Mouse (Mus musculus): ENCODE measurements at regions not wholly inside any gene's neighbourhood (a gene's known extent, or its start where the extent isn't known, plus 50 kb on each side); places are given as distances from the start of the nearest gene placed in this dataset.

- intact Hi-C loops (cut with DNase I): no loop called here
Measured at GRCm38 (mm10) chr6:36645415-36645814, 164.6 kb downstream of the Ptn start.

GRCm38 (mm10) chr6:36644880-36645279 is 165.1 kb downstream of the Ptn start:
- intact Hi-C loops (cut with DNase I): no loop called here
- no peak for DNase-seq

More at GRCm38 (mm10) chr6:36645415-36645814, 164.6 kb downstream of the Ptn start:
- DNase-seq: no peak

- intact Hi-C loops (cut with DNase I): no loop called here
- DNase-seq: no peak
Measured at GRCm38 (mm10) chr6:36637031-36637430, 173.0 kb downstream of the Ptn start.

- intact Hi-C loops (cut with DNase I): no loop called here
- DNase-seq: no peak
Measured at GRCm38 (mm10) chr6:36627648-36628047, 182.4 kb downstream of the Ptn start.

DNA sequence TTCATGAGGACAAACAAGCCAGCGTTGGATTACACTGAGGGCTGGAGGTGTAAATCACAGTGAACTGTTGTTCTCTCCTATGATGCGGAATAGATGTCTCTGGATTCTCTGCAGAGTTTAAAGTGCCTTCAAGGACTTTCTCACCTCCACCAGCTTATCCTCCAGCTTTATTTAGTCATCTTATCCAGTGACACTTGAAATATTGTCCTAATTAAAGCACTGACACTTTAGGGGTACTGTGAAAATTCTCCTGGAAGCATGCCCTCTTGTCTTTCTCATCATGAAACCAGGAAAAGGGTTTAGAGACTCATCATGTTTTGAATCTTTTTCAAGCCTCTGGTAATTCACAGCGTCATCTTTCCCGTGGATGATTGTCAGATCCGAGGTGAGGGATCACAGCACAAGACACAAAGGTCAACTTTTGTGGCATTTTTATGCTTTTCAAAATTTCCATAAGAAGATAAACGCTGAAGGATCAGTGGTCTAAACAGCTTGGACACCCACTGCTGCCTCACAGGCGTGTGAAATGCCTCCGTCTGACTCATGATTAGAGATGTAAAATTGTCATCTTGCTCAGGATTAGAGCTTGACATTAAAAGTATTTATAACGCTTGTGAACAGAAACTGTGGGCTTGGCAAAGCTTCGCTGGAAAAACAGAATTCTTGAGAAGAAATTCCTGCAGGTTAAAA is 201.6 kb downstream of the Ptn start:
- DNase-seq: peak; percentile 9 to 16
- intact Hi-C loops (cut with DNase I): loop anchor here (5.0 to 10.0 kb wide), 3 partner anchors 66 to 214 kb away; no protein-coding TSS in a partner anchor

DNA sequence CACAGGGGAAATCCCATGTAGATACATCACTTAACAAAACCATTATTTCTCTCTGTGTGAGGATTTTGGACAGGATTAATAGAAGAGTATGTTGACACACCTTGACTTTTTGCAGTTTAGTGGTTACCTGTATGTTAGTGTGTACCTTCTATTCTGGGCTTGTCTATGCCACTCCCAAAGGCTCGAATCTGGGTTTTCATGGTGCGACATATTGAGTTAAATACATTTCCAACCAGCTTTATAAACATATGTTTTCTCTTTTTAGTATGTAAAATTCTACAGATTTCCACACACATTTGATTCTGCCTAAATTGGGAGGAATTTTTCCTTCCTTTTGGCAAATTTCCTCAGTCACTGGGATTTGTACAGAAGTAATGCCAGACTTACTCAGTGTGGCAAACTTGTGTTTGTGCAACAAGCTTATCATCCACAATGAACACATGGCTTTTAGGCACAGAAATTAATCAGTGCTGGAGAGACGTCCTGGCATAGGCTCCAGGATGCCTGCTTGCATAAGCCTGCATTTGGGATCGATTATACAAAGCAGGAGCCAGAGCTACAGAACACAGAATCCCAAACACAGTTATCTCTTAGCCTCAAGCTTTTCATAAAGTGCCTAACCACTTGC is 204.3 kb downstream of the Ptn start:
- DNase-seq: no peak
- intact Hi-C loops (cut with DNase I): loop anchor here (5.0 to 10.0 kb wide), 3 partner anchors 63 to 211 kb away; no protein-coding TSS in a partner anchor

DNA sequence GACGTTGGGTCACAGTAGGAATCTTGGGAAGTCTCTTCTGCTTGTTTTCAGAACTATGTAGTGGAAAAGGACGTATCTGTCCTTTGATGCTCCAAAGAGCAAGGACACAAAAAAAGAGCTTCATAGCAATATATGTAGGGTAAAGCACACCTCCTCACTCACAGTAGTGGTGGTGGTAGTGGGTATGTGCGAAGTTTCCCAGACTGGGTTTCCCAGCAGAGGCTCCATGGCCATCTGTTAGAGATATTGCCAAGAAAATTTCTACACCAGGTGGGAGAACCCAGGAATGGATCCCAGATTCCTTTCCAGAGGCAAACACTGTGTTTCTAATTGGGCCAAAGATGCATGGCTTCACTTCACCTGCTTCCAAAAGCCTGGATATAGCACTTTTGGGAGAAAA is 205.2 kb downstream of the Ptn start:
- intact Hi-C loops (cut with DNase I): loop anchor here (5.0 to 10.0 kb wide), 3 partner anchors 63 to 210 kb away; no protein-coding TSS in a partner anchor
- DNase-seq: no peak

DNA sequence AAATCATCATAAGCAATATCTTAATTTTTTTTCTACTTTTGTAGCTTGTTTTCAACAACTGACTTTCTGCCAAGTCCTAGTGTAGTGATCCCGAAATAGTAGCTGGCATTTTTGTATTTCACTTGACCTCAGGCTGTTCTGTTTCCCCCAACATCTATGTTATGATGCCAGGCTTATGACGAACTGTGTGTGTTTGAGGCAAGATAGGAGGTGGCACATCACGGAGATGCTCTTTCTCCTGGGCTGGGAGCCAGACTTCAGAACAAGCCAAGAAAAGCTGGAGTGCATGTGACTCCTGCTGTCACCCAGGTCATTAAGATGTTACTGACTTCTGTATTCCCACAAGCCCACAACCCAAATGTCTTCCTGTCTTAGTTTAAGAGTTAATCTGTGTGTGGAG is 208.7 kb downstream of the Chrm2 start:
- intact Hi-C loops (cut with DNase I): no loop called here
- DNase-seq: peak; percentile 43 to 68

DNA sequence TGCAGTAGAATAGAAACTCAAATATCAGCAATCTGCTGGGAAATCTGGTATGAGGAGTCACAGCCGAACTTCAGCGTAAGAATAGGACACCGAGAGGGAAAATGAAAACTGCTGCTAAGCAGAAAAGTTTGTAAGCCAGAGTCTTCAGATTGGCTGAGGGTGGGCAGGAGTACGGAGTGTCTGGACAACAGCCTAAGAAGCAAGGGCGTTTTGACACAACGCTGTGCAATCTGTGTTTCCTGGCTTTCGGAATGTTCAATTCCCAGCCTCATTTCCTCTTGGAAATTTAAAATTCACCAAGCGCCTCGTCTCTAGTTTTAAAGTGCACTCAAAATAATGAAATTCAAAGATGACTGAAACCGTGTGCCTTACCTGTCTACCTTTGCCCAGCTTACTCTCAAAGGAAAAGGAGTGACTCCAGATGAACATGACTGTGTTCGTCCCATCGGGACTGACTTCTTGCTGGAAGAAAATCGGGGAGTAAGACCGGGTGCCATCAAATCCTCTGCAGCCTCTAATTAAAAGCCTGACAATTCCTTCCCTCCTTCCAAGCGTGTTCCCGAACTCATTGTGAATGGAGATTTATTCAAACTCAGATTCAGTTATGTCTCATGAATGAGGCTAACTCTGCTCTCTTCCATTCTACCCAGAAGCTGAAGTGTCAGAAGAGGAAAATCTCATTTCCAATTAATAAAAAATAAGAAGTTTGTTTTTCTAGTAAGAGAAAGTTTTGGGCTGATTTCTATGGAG is 203.2 kb downstream of the Chrm2 start:
- DNase-seq: no peak
- intact Hi-C loops (cut with DNase I): no loop called here

DNA sequence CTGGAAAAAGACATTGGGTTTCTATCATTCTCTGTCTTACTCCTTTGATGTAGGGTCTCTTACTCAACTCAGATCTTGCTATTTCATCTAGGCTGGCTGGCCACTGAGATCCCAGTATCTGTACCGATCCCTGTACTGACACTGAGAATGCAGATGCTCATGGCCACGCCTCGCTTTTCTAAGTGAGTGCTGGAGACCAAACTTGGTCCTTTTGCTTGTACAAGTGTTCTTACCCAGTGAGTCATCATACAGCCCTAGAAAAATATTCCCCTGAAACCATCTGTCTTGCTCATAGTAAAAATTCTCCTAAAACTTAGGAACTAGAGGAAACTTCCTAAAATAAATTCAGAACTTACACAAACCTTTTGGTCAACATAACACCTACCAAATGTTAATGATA is 193.2 kb downstream of the Chrm2 start:
- DNase-seq: no peak
- intact Hi-C loops (cut with DNase I): no loop called here
